Mouse (Mus musculus) mouse embryonic stem cell (cell line): Measurements from ENCODE around the gene Ankrd50.

Experiments
- in situ Hi-C, 2 experiments: fragments of 300-500 bp; cut with MboI; formaldehyde crosslinking; loops; 1 replicate in 1 of 2; 3 replicates in 1 of 2; pipeline ENCODE4 v1.14.3; 2019 to 2020; ENCODE audit warnings: low sequenced_read_pairs in 2 of 2, low pct_unique_long_range_greater_than_20kb in 1 of 2, mixed read lengths in 1 of 2; ENCODE audit not compliant: unreplicated experiment in 1 of 2

Ankrd50 gene

DNA sequence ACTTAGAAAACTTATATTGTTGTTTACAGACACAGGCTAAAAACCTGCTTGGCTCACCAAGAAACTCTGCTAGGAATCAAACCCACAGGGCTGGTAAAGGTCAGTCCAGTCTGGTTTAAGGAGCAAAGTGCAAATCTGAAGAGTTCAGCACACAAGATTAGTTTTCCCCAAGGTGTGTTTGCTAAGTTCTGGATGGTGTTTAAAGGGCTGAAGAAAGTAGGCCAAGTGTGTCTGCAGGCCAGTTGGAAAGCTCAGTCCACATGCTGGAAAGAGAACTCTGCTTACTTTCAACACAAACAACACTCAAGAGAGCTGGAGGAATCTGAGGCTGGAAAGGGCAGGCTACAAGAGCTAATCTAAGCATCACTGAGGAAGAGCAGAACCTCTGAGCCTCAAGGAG lies 13.1 kb downstream of the Ankrd50 start:
- in situ Hi-C loops, result no loop called here

DNA sequence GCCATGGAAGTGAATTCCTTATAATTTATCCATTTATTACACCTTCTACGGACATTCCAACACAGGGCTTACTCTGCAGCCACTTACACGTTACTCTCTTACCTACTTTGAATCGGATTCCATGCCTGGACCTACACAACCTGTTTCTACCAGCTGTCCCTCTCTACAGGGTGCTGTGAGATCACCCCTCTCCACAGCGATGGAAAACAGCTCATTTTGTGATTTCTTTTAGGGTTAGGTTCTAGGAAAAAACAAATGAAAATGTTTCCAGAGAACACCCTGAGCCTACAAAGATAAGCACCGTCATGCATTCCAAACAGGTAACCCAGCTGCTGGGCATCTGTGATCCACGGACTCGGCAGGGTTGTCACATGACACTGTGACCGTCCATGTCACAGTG lies 16.5 kb downstream of the Ankrd50 start:
- in situ Hi-C loops, result no loop called here

DNA sequence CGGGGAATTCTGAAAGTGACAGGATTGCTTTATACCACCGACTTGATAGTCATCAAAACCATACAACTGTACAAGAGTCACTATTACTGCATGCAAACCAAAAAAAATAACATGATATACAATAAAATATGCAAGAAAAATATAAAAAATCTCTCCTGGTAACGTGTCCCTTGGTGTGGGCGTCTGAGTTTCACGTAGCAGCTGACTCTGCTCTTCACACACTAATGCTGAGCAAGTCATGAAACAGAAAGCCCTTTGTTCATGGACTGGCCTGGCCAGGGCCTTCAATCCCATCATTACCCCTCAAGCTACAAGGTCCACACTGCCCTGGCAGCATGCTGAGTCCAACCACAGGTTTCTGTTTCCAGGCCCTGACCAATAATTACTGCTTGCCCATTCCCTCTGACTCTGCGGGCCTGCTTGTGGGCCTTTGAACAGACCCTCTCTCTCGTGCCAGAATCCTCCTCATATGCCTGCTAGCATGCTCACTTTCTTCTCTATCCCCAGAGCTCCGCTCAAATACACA lies 17.7 kb downstream of the Ankrd50 start:
- in situ Hi-C loops, result no loop called here

DNA sequence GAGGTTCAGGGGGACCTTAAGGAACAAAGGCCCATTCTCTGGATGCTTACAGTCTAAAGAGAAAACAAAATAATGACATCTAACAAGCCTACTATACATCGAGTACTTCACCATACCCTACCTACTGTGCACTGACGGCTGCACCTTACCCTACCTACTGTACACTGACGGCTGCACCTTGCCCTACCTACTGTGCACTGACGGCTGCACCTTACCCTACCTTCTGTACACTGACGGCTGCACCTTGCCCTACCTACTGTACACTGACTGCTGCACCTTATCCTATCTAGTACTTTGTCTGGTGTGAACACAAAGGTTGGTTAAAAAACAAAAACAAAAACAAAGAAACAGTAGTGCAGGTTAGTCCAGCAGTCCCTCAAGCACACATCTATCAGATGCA lies 18.5 kb downstream of the Ankrd50 start:
- in situ Hi-C loops, result no loop called here

DNA sequence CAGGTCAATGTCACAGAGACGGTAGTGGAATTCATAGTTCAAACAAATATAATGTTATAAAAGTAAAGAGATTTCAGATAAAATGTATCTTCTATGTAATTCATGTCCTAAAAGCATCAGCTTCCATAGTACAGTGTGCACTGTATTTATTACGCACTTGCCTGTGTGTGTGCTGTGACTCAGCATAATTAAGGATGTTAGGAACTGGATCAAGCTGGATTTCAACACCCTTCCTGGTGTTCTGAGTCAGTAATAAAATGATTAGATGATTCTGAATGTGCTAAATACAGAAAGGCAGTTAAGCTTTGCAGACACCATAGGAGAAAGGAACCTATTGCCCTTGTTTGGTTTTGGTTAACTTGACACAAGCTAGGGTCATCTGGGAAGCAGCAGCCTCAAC lies 21.5 kb downstream of the Ankrd50 start:
- in situ Hi-C loops, result no loop called here

DNA sequence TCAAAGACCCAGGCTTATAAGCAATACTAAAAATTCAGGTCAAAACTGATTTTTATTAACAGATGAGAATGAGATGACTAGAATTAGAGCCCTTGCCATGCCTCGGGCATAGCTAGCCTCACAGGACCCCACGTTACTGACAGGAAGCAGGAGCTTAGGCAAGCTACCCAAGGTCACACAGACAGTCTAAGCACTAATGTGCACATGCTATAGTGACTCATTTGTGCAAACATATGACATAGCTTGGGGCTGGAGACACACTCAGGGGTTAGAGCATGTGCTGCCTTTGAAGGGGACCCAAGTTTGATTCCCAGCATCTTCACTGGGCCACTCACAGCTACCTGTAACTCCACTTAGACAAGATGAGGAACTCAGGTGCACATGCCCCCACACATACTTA lies 22.9 kb downstream of the Ankrd50 start:
- in situ Hi-C loops, result no loop called here

DNA sequence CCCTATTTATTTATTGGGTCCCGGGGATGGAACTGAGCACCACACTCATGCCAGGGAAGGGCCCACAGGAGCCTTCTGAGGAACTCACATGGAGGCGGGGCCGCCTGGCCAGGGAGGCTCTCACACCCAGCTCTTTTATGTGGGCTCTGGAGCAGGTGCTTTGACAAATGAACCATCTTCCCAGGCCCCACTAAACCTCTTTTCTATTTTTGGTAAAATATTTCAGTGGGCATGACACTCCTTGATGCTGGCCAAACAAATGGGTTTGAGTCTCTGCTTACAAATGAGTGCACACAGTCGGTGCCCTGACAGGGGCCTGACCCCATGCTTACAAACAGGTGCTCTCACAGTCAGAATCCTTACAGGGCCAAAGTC lies 24.4 kb downstream of the Ankrd50 start:
- in situ Hi-C loops, result no loop called here

DNA sequence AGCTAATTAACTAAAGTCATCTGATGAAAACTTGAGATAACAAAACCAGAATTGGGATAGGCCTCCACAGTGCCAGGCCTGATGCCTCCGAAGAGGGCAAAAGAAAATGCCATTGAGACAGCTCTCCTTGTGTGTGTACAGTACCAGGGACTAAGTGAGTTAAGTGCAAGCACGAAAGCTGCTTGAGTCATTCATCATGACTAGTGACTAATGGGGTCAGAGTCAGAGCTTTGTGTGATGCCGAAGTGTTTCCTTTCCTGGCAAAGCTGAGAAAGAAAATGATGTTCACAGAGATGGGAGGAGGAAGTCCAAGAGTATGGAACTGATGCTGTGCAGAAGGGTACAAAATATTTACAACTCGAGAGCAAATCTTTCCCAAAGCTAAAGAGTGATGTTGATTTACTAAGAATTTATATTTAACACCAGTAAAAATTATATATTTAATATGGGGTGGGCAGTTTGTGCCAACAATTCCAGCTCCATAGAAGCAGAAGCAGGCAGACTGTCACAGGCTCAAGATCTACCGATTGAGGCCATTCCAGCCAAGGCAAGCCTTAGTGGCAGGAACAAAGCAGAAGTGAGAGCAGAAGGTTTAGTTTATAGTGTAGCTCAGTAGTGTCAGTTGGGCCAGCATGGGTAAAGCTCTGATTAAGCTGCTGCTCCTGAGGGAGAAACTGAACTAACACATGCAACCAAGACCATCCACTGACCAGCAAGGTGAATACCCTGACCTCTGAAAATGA lies 25.0 kb downstream of the Ankrd50 start:
- in situ Hi-C loops, result no loop called here

DNA sequence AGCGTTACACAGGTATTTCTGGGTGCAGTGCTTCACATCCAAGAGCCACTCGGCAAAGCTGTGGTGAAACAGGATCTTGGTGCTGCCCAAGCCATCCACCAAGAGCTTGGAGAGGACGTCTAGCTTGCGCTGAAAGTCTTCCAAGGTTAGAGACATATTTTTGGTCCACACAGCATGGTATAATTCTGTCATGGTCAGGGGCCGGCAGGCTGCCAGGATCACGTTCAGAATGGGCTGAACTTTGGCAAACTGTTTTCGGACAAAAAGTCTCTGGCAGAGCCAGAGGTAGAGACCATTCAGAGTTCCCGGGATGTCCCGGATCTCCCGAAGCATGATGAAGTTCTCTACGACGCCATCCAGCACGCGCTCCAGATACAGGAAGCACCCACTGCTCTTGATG lies 27.6 kb downstream of the Ankrd50 start:
- in situ Hi-C loops, result no loop called here

DNA sequence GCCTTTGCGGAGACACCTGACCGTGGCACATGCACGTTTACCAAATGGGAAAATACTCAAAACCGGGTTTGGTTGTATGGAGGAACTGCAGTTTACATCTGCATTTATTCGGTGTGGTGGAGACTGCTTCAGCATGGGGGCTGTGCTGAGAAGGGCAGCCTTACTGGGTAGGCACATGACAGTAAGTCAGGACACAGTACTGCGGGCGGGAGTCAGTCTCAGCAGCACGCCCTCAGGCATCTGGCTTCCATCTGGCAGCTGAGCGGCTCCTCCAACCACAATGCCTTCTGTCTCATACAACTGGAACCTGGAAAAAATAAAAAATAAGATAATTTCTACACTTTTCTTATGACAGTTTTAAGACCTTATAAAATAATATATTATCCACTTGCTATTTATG lies 32.4 kb downstream of the Ankrd50 start:
- in situ Hi-C loops, result no loop called here

DNA sequence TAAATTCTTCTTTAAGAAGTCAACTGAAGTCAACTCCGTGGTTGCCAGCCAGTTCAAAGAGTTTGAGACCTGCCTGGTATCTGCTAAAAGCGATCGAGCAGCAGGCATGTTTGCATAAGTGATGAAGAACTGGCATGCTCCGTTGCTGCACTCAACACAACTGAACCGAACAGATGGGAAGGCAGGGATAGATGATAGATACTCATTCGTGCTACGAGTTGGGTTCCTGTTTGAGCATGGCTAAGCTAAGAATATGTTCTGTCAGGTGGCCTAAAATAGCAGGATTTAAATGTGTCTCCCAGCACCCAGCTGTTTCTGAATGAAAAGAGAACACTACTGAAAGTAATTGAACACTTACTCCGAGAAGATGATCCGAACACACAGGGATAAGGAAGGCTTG lies 38.1 kb downstream of the Ankrd50 start:
- in situ Hi-C loops, result no loop called here

DNA sequence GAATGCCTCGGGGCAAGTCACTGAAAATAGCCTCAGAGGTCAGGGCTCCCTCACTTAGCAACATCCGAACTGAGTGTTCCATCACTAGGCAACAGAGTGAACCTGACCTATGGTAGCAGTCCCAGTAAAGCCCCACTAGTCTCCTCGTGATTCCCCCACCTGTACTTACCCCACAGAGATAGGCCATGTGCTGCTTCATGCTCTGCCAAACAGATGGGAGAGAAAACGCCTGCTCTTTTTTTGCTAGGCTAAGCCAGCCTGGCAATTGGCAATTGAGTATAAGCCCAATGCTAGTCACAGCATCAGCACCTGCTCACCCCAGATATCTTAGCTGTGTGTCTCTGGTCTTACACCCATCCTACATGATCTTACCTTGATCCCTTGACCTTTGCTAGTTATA lies 40.8 kb downstream of the Ankrd50 start:
- in situ Hi-C loops, result no loop called here

DNA sequence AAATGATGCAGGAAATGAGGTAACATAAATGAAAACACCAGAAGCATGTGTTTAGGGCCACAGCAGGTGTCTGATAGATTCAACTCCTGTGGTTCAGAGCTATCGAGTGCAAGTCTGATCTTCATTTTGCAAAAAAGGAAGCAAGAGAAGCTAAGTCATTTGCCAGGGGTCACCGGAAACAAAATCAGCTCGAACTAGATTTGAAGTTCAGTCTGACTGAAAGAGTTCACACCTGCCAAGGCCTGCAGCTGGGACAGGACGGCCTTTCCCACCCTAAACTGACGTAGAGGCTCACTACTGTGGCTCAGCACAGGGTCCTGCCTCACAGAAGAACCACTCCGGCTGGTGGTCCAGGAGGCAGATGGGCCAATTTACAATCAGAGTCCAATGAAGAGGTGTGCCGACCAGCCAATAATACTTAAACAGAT lies 44.1 kb downstream of the Ankrd50 start:
- in situ Hi-C loops, result no loop called here

DNA sequence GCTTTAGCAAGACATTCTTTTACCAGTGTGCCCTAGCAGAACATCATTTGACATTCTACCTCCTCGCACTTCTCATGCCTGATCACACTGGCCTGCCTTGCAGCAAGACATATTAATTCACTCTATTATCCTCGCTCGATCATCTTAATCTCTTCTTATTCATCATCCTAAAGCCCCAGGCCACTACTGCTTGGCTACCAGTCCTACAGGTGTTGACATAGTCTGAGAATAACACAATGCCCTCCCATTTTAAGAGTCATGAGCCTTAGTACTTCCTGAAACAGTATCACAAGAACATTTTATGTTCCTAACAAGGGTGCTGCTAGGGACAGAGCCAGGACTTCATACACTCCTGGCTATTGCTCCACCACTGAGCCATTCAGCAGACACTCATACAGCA lies 48.0 kb downstream of the Ankrd50 start:
- in situ Hi-C loops, result no loop called here

DNA sequence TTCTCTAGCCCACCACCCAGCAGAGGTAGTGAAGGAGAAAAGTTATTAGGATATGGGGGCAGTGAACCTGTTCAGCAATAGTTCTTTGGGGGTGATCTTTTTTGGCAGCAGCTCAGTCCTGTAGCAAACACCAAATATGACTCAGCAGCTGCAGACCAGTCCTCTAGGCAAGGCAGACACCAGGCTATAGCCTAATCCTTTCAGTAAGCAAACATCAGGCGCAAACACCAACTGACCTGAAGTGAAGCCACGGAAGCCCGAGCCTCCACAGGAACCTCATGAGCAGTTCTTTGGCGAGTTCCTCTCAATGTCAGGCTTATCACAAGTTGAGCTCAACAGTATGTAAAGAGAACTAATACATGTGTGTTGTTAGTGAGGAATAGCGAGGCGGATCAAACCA lies 48.8 kb downstream of the Ankrd50 start:
- in situ Hi-C loops, result no loop called here

DNA sequence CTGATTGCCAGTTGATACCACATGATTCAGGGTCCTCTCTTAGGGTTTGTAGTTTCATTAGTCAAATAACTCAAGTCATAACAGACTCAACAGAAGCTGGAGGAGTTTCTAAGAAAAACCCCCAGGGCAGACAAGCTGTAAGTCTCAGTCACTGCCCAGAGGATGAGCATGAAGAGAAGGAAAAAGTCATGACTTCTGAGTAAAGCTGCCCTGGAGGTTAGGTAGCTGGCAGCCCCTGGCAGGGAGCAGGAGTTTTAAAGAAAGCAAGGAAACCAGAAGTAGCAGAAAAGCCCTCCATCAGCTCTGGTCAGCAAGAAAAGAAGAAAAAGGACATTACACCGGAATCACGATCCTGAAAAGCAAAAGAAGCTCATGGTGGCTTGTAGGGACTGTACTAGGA lies 50.2 kb downstream of the Ankrd50 start:
- in situ Hi-C loops, result no loop called here

DNA sequence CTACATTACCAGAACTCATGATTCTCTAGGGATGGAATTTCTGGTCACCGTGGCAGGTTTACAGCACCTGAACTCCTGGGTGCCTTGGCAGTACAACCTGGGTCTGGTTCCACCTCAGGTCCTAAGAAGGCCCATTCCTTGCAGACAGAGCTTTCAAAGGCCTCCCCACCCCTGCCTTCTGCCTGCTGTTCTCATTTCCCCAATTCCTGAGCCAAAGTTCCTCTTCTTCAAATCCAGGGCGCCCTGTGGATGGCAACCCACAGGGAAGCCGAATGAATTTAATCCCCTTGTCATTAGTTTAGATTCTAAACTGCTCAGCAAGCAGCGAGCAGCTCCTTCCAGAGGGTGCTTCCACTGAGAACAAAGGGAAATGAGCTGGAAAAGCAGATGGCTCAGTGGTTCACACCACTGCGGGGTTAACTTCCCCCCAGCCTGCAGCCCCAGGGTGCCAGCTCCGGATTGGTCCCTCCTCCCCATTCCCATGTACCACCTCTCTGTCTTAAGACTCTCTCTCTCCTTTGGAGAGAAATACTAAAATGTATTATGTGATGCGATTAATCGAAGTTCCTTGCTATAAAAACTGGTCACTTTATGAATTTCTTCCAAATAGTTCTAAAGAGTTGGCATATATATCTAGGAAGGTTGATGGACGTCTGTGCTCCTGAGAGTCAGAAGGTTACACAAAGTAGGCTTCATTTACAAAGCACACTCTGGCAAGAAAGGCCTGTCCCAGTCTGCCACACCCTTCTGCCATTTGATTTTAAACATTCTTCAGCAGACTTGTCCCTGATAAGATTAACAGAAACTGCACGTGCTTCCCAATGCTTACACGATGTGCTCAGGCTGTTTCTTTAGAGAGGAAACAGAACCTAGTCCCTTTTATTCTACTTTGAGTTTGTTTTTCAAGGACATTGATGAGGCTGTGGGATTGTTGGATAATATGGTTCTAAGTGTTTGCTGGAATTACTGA lies 50.9 kb downstream of the Ankrd50 start:
- in situ Hi-C loops, result no loop called here

DNA sequence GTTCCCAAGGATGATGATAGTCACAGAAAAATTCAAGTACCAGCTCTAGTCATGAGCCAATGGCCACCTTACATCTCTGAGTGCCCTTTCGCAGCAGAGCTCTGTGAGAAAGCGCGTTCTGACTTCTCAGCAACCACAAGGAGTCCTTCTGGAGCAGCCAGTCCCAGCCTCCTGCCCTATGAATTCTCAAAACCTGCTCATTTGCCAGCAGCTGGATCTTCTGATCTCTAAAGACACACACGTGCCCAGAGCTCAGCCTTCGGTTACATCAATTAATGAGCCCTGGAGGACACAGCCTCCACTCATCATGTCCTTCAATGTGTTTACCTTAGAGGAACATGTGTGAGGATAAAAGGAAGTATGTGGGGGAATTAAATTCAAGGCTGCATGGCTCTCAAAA lies 53.2 kb downstream of the Ankrd50 start:
- in situ Hi-C loops, result no loop called here

DNA sequence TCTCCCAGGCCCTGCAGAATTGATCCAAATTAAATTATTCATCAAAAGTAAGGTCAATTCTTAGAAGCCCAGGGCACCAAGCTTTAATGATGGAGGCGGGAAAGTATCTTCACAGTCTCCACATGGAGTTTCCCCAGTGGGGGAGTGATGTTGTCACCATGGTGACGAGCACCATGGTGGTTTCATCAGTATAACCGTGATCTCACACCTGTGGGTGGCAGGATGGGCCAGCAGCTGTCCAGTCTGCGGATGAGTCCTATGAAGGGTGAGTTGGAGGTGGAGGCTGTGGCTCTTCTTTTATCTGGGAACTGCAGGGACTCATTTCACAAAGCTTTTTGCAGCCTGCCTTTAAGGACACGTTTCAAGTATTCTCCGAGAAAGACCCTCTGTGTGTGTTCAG lies 53.6 kb downstream of the Ankrd50 start:
- in situ Hi-C loops, result no loop called here

DNA sequence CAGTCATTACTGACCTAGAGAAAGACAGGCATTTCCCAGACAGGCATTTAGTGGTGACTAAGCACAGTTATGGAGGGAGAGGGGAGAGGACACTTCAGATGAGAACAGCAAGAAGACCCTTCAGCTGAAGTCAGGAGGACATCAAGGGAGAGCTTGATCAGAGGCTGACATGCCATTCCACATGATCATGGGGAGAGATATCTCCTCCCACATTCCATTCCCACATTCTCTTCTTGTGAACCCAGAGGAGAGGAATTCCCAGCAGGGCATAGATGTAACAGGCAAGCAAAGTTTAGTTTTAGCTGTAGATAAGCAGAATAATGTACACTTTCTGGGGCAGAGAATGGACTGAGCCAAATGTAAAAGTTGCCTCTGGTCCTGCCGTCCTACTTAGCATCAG lies 57.4 kb downstream of the Ankrd50 start:
- in situ Hi-C loops, result no loop called here
